Mouse (Mus musculus) embryonic stem cell, embryonic (primary cell): ENCODE measurements around the gene Celsr1.

Source experiments
- CTCF ChIA-PET, 4 experiments: fragments of 300-600 bp in 2 of 4; fragments of 350-600 bp in 2 of 4; sonication (Branson Sonifier 250); formaldehyde crosslinking; loops; one replicate each; lab custom pipeline; 2022; ENCODE audit warnings: inconsistent platforms in 2 of 4; lab: Charles Lee
- POLR2A ChIA-PET, 4 experiments: fragments of 300-600 bp in 2 of 4; fragments of 350-600 bp in 2 of 4; sonication (Branson Sonifier 250); formaldehyde crosslinking; loops; one replicate each; lab custom pipeline; 2022; ENCODE audit warnings: antibody characterized with exemption in 4 of 4, inconsistent platforms in 1 of 4; lab: Charles Lee

Celsr1 gene

DNA sequence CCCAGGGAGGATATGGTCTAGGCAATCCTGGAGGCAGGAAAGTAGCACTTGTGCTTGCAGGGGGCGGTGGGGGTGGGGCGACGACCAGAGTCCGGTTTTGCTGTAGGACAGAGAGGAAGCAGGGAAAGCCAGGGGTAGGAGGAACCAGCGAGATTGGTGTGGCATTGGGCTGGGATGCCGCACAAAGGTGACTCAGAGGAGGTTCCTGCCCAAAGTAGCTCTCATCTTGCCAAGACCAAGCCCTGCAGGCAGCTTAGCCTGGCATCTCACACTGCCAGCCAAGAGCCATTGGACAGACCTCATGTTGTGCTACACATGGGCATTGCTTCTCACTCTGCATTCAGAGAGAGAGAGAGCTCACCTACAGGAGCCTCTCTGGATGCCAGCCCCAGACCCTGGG, 23.8 kb upstream of the Celsr1 start, which contains the start of gene Gramd4:
Gene Gramd4, plus strand, starts transcription at position 283 of the 400 bp plus-strand sequence.
- POLR2A ChIA-PET, result interaction anchor here in 3 of 4 experiments (0.6 to 2.0 kb wide), 12 partner anchors 9 to 454 kb away, joined by 3 to 6 read pairs (median 4); partner anchors contain the start of gene Celsr1 (in 1 of the 3)
- CTCF ChIA-PET, result interaction anchor here in 2 of 4 experiments (0.6 to 2.2 kb wide), 13 partner anchors 14 to 180 kb away, joined by 3 to 8 read pairs (median 4); no protein-coding TSS in a partner anchor

DNA sequence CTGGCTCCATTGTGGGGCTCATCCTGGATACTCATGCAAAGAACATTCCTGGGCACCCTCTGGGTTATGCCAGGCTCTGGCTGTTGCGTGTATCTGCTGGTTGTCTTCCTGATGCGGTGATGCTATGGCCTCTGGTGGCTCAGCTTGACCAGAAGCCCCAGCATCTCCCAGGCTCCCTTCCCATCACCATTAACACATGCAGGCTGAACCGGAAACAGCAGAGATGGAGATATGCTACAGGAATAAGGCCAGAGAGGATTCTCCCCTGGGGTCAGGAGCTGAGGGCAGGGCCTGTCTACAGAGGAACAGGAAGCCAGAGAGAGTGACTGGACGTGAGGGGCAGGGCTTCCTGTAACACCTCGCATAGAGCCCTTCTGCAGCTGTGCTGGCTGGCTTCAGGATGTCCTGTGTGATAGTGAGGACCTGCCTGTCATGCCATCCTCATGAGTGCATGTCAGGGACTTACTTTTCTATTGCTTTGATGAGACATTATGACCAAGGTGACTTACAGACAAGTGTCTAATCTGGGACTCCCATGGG, 22.7 kb upstream of the Celsr1 start:
- CTCF ChIA-PET, result interaction anchor here in 3 of 4 experiments (0.6 to 2.8 kb wide), 13 partner anchors 13 to 372 kb away, joined by 3 to 14 read pairs (median 4); no protein-coding TSS in a partner anchor

DNA sequence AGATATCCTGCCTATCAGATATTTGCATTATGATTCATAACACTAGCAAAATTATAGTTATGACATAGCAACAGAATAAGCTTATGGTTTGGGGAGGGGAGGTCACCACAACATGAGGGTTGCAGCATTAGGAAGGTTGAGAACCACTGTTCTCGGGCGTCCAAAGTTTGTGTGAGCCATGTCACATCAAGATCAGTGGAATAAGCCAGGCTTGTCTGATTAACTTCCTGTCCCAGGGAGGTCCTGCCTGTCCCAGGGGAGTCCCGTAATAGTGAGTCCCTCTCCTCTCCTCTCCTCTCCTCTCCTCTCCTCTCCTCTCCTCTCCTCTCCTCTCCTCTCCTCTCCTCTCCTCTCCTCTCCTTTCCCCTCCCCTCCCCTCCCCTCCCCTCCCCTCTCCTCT, 21.3 kb upstream of the Celsr1 start:
- ChIA-PET CTCF (interaction anchor here in 3 of 4 experiments (0.7 to 2.8 kb wide), 16 partner anchors 10 to 214 kb away, joined by 3 to 14 read pairs (median 6); partner anchors contain the start of gene Trmu (in 1 of the 3)), POLR2A (interaction anchor here in 2 of 4 experiments (1.0 to 1.6 kb wide), 3 partner anchors 12 to 148 kb away, joined by 3 to 5 read pairs (median 4); no protein-coding TSS in a partner anchor)

More for the DNA sequence above, 22.7 kb upstream of the Celsr1 start:
- POLR2A ChIA-PET, result interaction anchor here in 2 of 4 experiments (0.8 to 2.0 kb wide), 5 partner anchors 13 to 435 kb away, joined by 3 to 5 read pairs (median 3); no protein-coding TSS in a partner anchor

DNA sequence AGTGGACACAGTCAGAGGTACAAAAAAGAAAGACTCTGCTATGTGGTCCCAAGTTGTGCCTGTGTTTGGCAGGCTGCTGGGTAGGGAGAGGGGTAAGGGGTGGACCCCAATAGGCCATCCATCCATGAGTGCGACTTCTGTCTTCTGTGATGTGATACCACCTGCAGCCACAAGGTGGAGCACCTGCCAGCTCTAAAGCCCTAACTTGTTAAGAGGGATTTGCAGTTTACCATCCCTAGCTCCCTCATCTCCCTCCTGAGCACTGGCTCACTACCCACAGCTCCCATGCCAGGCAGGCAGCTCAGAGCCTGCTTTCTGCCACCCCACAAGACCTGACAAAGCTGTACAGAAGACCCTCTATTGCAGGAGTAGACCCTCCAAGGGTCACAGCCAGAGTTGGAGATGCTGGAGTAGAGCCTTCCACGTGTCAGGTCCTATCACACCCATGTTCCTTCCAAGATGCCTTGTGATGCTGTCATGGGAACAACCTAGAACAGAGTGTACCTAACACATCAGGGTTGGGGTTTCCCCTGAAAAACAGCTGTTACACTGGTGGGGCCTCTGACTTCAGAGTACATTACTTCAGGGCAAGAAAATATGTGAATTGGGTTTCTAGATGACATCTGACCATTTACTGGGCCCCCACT, 20.4 kb upstream of the Celsr1 start:
- ChIA-PET CTCF (interaction anchor here (0.5 to 2.8 kb wide), 45 partner anchors 9 to 463 kb away, joined by 3 to 15 read pairs (median 4); partner anchors contain the start of gene Trmu (in 1 of the 4)), POLR2A (interaction anchor here in 3 of 4 experiments (0.9 to 1.5 kb wide), 5 partner anchors 15 to 154 kb away, joined by 3 to 5 read pairs (median 4); no protein-coding TSS in a partner anchor)

DNA sequence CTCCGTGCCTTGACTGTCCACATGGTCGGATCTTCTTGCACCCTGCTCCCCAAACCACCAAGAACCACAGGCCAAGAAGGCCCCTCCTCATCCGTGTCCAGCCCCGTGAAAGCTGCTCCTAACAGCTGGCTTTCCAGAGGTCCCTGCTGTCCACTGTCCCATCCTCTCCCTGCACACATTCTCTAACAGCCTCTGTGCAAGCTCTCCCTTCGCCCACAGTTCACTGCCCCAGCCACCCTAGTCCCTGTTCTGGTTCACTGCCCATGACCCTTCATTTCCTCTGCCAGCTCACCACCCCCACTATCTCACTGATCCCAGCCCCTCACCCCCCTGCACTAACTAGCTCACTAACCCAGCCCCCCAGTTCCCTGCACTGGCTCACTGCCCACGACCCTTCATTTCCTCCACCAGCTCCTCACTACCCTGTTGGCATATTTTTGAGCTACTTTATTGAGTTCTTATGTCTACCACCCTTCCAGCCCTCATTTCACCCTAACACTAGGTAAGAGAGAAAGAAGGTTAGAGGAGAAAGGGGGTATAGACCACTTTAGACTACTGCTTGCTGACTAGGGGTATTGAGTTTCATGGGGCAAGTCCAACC, 18.4 kb upstream of the Celsr1 start:
- POLR2A ChIA-PET, result no interaction called here
- CTCF ChIA-PET, result interaction anchor here (0.7 to 1.5 kb wide), 9 partner anchors 10 to 159 kb away, joined by 3 to 7 read pairs (median 4); no protein-coding TSS in a partner anchor

DNA sequence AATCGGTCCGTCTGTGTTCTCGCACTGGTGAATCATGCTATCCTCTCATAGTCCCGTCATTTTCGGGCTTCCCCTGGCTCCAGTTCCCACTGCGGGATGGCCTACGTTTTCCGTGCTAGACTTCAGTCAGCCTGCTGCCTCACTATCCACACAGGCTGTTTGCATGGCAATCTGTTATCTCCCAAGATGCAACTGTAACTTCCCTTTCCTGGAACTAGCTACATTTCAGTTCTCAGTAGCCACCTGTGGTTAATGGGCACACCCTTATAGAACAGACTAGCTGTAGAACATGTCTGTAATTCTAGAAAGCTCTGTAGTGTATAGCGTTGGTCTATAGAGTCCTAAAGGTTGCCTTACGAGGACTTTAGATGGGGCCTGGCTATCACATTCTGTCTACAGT, 17.6 kb upstream of the Celsr1 start:
- CTCF ChIA-PET, result interaction anchor here (0.6 to 1.6 kb wide), 10 partner anchors 9 to 155 kb away, joined by 3 to 7 read pairs (median 4); no protein-coding TSS in a partner anchor
- POLR2A ChIA-PET, result interaction anchor here in 1 of 4 experiments (0.5 kb wide), 1 partner anchor 133 kb away, joined by 4 read pairs; no protein-coding TSS in a partner anchor

DNA sequence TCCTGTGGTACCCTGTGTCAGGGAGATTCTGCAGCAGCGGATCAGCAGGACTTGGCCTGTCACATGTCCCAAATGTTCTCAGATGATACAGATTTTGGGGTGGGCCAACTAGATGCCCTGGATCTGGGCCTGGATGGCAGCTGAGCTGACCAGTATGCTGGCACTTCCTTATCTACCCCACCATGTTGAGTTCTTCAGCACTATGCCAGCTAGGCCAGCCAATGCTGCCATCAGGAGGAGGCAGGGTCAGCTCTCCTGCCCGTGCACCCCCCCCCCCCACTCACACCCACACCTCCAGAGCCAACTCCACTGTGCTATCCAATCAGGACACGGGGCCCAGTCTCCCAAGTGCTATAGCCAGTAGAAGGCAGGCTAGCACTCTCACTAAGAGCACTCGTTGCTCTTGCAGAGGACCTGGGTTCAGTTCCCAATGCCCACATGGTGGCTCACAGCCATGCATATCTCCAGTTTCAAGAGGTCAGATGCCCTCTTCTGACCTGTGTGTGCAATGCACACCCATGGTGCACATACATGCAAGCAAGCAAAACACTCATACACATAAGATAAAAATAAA, 16.7 kb upstream of the Celsr1 start:
- CTCF ChIA-PET, result interaction anchor here (0.5 to 1.6 kb wide), 8 partner anchors 8 to 262 kb away, joined by 3 to 6 read pairs (median 4); no protein-coding TSS in a partner anchor
- POLR2A ChIA-PET, result interaction anchor here in 1 of 4 experiments (0.6 to 0.7 kb wide), 2 partner anchors 88 to 1563 kb away, joined by 3 read pairs; no protein-coding TSS in a partner anchor

DNA sequence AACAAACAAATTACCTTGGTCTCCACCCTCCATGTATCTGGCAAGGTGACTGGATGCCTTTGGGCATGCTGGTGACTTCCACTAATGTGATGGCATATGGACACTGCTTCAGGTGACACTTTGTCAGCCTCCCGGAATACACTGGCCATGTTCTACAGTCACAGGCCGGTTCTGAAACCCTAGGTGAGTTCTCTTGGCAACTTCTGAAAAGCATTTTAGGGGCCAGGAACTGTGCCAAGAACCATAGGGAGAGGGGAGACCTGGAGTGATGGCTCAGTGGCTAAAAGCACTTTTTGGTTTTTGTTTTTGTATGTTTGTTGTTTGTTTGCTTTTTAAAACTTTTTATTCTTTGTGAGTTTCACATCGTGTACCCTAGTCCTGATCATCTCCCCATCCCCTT, 15.9 kb upstream of the Celsr1 start:
- CTCF ChIA-PET, result interaction anchor here in 2 of 4 experiments (0.6 to 1.2 kb wide), 4 partner anchors 146 to 155 kb away, joined by 3 to 6 read pairs (median 4); no protein-coding TSS in a partner anchor
- POLR2A ChIA-PET, result interaction anchor here in 1 of 4 experiments (0.6 kb wide), 1 partner anchor 89 kb away, joined by 3 read pairs; no protein-coding TSS in a partner anchor

DNA sequence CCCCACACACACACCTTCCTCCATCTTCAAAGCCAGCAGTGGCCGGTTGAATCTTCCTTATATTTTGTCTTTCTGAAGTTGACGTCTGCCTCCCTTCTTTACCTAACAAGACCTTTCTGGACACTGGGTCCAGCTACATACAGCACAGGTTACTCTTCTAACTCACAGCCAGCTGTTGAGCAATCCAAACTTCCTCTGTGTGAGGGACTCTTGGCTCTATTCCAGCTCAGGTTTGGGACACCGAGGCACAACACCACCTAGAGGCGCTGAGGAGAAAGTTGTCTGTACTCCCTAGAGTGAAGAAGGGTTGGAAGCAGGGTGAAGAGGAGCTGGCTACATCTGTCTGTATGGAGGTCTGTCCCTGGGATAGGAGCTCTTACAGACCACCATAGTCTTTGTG, 8.8 kb upstream of the Celsr1 start:
- POLR2A ChIA-PET, result interaction anchor here (0.6 to 1.7 kb wide), 14 partner anchors 10 to 231 kb away, joined by 3 to 10 read pairs (median 3); partner anchors contain the start of genes Cdpf1 (in 1 of the 4) and Trmu (in 1 of the 4)
- CTCF ChIA-PET, result interaction anchor here (0.5 to 7.9 kb wide), 71 partner anchors 9 to 327 kb away, joined by 3 to 50 read pairs (median 4); partner anchors contain the start of genes Celsr1 (in 2 of the 4), Gramd4 (in 1 of the 4) and Trmu (in 1 of the 4)

DNA sequence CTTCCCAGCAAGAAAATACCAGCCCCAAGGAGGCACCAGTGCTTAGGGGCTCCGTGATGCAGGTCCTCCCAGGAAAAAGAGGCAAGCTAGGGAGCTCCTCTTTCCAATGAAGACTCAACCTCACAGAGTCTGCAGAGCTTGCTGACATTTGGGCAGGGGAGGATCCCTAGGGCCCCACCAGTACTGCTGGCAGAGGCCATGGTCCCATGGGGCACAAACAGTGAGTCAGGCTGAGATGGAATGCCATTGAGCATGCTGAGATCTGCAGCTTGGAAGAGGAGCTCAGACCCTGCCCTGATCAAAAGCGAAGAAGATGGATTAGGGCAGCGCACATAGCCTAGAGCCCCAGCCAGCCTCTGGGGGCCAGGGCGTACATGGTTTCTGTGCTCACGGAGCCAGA, 7.8 kb upstream of the Celsr1 start:
- POLR2A ChIA-PET, result interaction anchor here in 2 of 4 experiments (1.4 to 1.7 kb wide), 3 partner anchors 9 to 137 kb away, joined by 3 read pairs; no protein-coding TSS in a partner anchor

DNA sequence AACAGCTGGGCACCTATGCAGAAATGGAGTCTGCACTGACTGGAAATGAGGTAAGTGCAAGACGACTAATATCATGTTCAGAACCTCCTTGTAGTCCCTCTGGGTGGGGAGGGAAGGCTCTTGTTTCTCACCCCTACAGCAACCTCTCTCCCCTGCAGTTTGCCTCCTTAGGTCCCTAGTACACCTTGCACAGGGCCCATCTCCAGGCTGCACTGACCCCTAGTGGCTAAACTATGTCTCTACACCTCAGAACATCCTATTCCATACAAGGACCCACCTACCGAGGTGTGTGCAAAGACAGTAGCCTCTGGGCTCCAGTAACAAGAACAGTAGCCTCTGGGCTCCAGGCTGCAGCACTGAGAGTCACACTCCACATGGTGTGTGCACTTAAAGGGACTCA, 5.2 kb upstream of the Celsr1 start:
- ChIA-PET POLR2A (interaction anchor here (0.6 to 1.2 kb wide), 4 partner anchors 15 to 134 kb away, joined by 3 to 4 read pairs (median 4); no protein-coding TSS in a partner anchor), CTCF (interaction anchor here in 3 of 4 experiments (0.6 to 7.9 kb wide), 12 partner anchors 96 to 148 kb away, joined by 3 to 50 read pairs (median 5); no protein-coding TSS in a partner anchor)

More for the DNA sequence above, 7.8 kb upstream of the Celsr1 start:
- CTCF ChIA-PET, result interaction anchor here (0.6 to 7.9 kb wide), 14 partner anchors 11 to 293 kb away, joined by 3 to 50 read pairs (median 4); no protein-coding TSS in a partner anchor

DNA sequence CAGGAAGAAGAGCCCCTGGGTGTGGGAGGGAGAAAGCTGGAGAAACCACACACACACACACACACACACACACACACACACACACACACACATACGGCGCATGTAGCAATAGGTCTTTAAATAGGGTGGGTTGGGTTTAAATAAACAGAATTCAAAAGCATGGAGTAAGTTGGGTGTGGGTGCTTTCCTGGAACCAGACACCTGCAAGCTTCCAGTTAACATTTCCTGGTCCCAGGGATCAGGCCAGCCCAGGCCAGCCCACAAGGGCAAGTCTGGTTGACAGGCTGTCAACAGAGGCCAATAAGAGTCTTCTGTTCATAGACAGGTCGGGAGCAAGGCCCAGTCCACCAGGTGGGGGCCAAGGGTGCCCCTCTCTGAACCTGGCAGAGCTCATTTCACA, 2.3 kb upstream of the Celsr1 start:
- CTCF ChIA-PET, result interaction anchor here (0.6 to 7.9 kb wide), 15 partner anchors 9 to 831 kb away, joined by 3 to 50 read pairs (median 5); partner anchors contain the start of genes Trmu (in 1 of the 4) and Ttc38 (in 1 of the 4)
- POLR2A ChIA-PET, result interaction anchor here in 3 of 4 experiments (0.6 to 1.3 kb wide), 13 partner anchors 16 to 402 kb away, joined by 3 to 6 read pairs (median 3); partner anchors contain the start of gene Trmu (in 1 of the 3)

DNA sequence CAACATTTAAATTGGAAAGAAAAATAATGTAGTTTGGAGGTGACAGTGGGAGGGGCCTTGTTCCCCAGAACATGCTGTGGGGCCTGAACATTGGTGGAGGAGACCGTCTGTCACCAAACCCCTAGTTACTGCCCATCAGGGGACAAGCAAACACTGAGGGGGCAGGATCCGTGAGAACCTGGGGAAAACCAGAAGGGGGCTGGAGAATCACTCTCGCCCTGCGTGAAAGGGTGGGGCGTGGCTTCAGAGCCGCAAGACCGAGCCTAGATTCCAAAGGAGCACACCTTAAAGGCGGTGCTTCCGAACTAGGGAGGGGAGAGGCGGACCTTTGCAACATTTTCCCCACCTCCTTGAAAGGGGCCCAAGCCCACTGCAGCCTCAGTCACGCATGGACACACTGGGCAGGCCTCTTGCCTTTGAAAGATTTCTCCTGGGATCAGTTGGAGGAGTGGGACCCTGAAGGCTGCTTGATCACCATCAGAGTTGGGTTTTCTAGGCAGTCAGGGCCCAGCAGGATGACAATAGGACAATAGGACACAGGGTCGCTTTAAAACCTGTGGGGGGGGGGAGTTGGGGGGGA, 1.3 kb upstream of the Celsr1 start:
- ChIA-PET POLR2A (interaction anchor here in 3 of 4 experiments (0.7 to 2.8 kb wide), 15 partner anchors 11 to 304 kb away, joined by 3 to 17 read pairs (median 4); partner anchors contain the start of gene Cdpf1 (in 1 of the 3)), CTCF (interaction anchor here (1.2 to 7.9 kb wide), 11 partner anchors 103 to 203 kb away, joined by 3 to 50 read pairs (median 7); partner anchors contain the start of genes Trmu (in 1 of the 4) and Ttc38 (in 1 of the 4))

DNA sequence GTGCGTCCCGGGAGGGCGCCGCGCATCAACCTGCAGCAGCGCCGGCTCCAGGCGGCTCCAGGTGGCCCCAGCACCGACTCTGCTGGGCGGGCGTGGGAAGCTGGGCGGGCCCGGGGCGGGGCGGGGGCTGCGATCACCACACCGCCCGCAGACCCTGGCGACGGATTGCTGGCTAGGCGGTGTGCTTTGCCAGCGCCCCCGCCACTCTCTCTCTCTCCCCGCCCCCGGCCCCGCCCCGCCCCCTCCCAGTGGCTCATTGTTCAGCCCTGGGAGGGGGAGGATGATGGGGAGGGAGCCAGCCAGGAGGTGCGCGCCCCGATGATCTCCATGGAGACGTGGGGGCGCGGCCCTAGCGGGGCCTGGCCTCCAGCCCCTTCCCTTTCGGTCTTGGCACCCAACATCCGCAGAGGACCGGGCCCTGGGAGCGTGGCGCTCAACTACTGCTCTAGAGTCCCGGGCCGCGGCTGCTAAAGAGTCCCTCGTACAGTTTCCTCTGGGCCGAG, 495 bp upstream of the Celsr1 start:
- ChIA-PET CTCF (interaction anchor here (0.6 to 3.3 kb wide), 21 partner anchors 9 to 674 kb away, joined by 3 to 42 read pairs (median 8); partner anchors contain the start of gene Ppara (in 1 of the 4)), POLR2A (interaction anchor here in 3 of 4 experiments (0.6 to 2.8 kb wide), 30 partner anchors 10 to 568 kb away, joined by 3 to 17 read pairs (median 4); partner anchors contain the start of genes Cdpf1 (in 2 of the 3), Gramd4 (in 1 of the 3) and Trmu (in 1 of the 3))

DNA sequence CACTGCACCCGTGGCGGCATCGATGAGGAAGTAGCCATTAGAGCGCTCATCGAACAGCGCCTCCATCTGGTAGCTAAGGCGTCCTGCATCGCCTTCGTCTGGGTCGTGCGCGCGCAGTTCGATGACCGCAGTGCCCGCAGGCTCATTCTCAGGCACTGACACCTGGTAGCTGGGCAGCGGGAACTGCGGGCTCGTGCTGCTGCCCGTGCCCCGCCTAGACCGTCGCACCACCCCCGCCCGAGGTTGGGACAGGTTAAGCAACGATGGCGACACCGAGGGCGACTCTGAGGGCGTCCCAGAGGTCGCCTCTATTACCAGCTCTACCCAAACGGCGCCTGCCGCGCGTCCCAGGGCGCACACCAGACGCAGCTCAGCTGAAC, 776 bp downstream of the Celsr1 start:
- POLR2A ChIA-PET, result interaction anchor here in 3 of 4 experiments (0.6 to 2.8 kb wide), 36 partner anchors 8 to 421 kb away, joined by 3 to 17 read pairs (median 4); partner anchors contain the start of genes Cdpf1 (in 2 of the 3), Gramd4 (in 1 of the 3) and Gtse1 (in 1 of the 3)
- CTCF ChIA-PET, result interaction anchor here (0.5 to 3.3 kb wide), 60 partner anchors 9 to 434 kb away, joined by 3 to 42 read pairs (median 4); partner anchors contain the start of genes Cdpf1 (in 1 of the 4) and Ppara (in 1 of the 4)
